Mouse (Mus musculus) heart, embryonic 15.5 days (tissue): ENCODE data around the gene Casc4. TPM values are rescaled to one million over a fixed set of nuclear protein-coding genes. Genes with fewer than 3 reads are reported as not detected.

Experiments used
- ATAC-seq: fragments of 200-750 bp; cut with Nextera tagmentation; replicated peaks from 2 replicates; pipeline ENCODE4 v1.8.0; 2017; ENCODE audit warnings: low read depth, moderate TSS enrichment; ENCODE audit not compliant: insufficient number of reproducible peaks, insufficient read depth, low FRiP score
- H3K27ac ChIP-seq: fragments of 300-500 bp; sonication (generic); 2 replicates; pipeline ENCODE4 v1.5.1; 2015; ENCODE audit warnings: mild to moderate bottlenecking, inconsistent platforms
- H3K27me3 ChIP-seq: fragments of 300-500 bp; sonication (generic); 2 replicates; pipeline ENCODE4 v1.6.1; 2015; ENCODE audit warnings: inconsistent platforms
- H3K36me3 ChIP-seq: fragments of 300-500 bp; sonication (generic); 2 replicates; pipeline ENCODE4 v1.6.1; 2015; ENCODE audit warnings: mild to moderate bottlenecking, inconsistent platforms
- H3K4me1 ChIP-seq: fragments of 300-500 bp; sonication (generic); replicated peaks from 2 replicates; pipeline ENCODE4 v1.6.1; 2015; ENCODE audit warnings: inconsistent platforms
- H3K4me2 ChIP-seq: fragments of 300-500 bp; sonication (generic); 2 replicates; pipeline ENCODE4 v1.6.1; 2015; ENCODE audit warnings: inconsistent platforms, mild to moderate bottlenecking, moderate library complexity
- H3K4me3 ChIP-seq: fragments of 300-500 bp; sonication (generic); 2 replicates; pipeline ENCODE4 v1.5.1; 2015; ENCODE audit warnings: mild to moderate bottlenecking, inconsistent platforms
- H3K9ac ChIP-seq: fragments of 300-500 bp; sonication (generic); 2 replicates; pipeline ENCODE4 v1.6.1; 2015; ENCODE audit warnings: mild to moderate bottlenecking, inconsistent platforms
- H3K9me3 ChIP-seq: fragments of 300-500 bp; sonication (generic); replicated peaks from 2 replicates; pipeline ENCODE4 v1.6.1; 2016; ENCODE audit warnings: inconsistent platforms
- WGBS: fragments of 180-500 bp; shearing (Covaris S2); methylation state at CpG from one replicate; pipeline ENCODE4 v1.1.7; 2015; ENCODE audit warnings: mixed read lengths; 5-methylcytosine and 5-hydroxymethylcytosine counted together
- polyA plus RNA-seq: library from polyadenylated mRNA; unstranded; fragments of >200 nt; fragmentation: Nextera tagmentation; extraction: Ambion mirVana; gene quantifications from 2 replicates; pipeline ENCODE4 v1.2.1, GENCODE M21; 2015

Casc4 gene
- polyA plus RNA-seq: 11.5 and 13.6 TPM in 2 replicates

GRCm38 (mm10) chr2:121866632-121867050 is at the start of gene Casc4:
Casc4 (plus strand) TSS chr2:121866970.
- Histone ChIP-seq H3K4me2 (peak within 1 kb of the TSS; percentile 93), H3K36me3 (no peaks in the 10 kb centered on the region), H3K9me3 (no peaks in the 10 kb centered on the region), H3K4me1 (peaks cover 14% of the 10 kb centered on the region), H3K27ac (peak within 1 kb of the TSS; percentile 84), H3K27me3 (0 out of 2 replicates have a peak, but pooled peaks cover 2% of the 10 kb centered on the region), H3K4me3 (peak within 1 kb of the TSS; percentile 94), H3K9ac (peak within 1 kb of the TSS; percentile 84)
- ATAC-seq: peak; percentile 96
- WGBS: under 1% methylated on average over 19 of the region's 43 CpGs

DNA sequence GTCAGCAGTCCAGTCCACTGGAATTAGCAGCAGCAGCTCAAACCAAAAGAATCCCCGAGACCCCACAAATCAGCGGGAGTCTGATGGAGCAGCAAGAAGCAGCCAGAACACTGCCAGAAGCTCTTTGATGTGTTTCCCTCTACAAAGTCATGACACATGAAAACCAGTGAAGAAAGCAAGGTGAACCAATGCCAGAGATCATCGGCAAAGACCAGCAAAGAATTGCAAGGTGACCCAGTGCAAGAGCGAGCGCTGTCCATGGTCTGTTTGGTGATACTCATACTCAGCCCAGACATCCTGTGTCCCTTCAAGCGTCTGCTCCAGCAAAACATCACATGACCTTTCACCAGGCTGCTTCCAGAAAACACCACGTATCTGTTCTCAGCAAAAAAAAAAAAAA is 45.0 kb upstream of the Casc4 start:
- no peak for ATAC-seq
- Histone ChIP-seq H3K9ac (no peak overlapping the region), H3K36me3 (no peaks in the 10 kb centered on the region), H3K27me3 (0 out of 2 replicates have a peak, but pooled peaks cover 4% of the 10 kb centered on the region), H3K27ac (no peak overlapping the region), H3K4me2 (no peak overlapping the region), H3K9me3 (no peaks in the 10 kb centered on the region), H3K4me3 (no peak overlapping the region), H3K4me1 (no peaks in the 10 kb centered on the region)
- 87% methylated on average over 7 of the region's 7 CpGs for WGBS

DNA sequence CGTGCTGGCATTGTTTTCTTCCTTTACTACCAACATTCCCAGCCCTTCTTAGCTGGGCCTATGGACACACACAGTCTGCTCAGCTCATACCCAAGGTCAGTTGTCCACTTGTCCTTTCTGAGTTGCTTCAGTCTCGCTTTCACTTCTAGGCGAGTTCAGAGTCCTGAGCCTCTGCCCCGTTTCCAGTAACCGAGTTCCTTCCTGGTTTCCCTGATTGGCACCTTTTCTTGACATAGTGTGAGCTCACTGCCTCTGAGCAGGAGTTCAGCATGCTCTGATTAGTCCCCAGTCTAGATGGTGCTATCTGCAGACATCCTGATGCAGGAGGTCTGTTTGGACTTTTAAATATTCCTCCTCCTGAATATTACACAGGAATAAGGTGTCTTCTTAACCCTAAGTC is 42.1 kb upstream of the Casc4 start:
- ATAC-seq: no peak
- no peaks in the 10 kb centered on the region for H3K36me3 ChIP-seq
- WGBS: 52% methylated on average over 5 of the region's 5 CpGs
- H3K4me3 ChIP-seq: no peak overlapping the region
- H3K27me3 ChIP-seq: no peaks in the 10 kb centered on the region
- no peak overlapping the region for H3K9ac ChIP-seq
- no peaks in the 10 kb centered on the region for H3K4me1 ChIP-seq
- H3K4me2 ChIP-seq: no peak overlapping the region
- no peak overlapping the region for H3K27ac ChIP-seq
- no peaks in the 10 kb centered on the region for H3K9me3 ChIP-seq

DNA sequence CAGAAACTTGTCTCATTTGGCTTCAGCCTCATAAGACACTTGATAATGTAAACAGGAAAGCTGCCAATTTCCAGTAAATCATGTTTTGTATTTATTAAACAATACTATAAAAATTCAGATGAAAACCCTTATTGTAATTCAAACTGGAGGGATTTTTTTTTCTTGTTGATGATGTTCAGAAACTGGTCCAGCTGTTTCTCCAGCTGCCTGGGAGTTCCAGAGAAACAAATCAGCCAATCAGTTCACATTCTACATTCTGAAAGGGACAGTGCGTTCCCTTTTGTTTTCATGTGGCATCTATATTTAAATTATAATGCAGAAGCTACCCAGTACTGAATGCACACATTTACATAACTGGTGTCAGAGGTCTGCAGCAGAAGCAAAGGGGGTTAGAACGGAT is 40.6 kb upstream of the Casc4 start:
- WGBS: 72% methylated on average over 2 of the region's 2 CpGs
- no peaks in the 10 kb centered on the region for H3K4me1 ChIP-seq
- H3K4me3 ChIP-seq: no peak overlapping the region
- H3K36me3 ChIP-seq: no peaks in the 10 kb centered on the region
- no peak overlapping the region for H3K9ac ChIP-seq
- no peaks in the 10 kb centered on the region for H3K27me3 ChIP-seq
- H3K4me2 ChIP-seq: no peak overlapping the region
- H3K9me3 ChIP-seq: no peaks in the 10 kb centered on the region
- no peak for ATAC-seq
- no peak overlapping the region for H3K27ac ChIP-seq

DNA sequence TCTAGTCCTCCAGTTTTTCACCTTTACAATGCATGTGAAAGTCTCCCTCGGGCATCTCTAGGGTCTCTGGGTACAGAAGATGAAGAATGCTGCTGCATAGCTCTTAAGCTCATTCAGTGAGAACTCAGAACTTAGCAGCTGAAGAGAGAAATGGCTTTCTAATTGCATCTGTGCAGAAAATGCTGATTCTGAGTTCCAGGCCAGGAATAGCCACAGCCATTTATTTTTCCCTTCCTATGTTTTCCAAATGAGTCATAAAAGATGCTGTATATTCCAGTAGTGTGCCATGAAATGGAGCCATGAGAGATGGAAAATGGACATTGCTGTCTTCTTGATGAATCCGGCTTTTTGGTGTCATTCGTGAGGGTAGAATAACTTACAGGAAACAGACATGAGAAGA is 38.4 kb upstream of the Casc4 start:
- Histone ChIP-seq H3K4me1 (no peaks in the 10 kb centered on the region), H3K9me3 (no peaks in the 10 kb centered on the region), H3K27ac (no peak overlapping the region), H3K36me3 (no peaks in the 10 kb centered on the region), H3K4me2 (no peak overlapping the region), H3K27me3 (no peaks in the 10 kb centered on the region), H3K4me3 (no peak overlapping the region), H3K9ac (no peak overlapping the region)
- WGBS: 63% methylated on average over 3 of the region's 3 CpGs
- ATAC-seq: no peak

- no peaks in the 10 kb centered on the region for H3K9me3 ChIP-seq
- H3K27me3 ChIP-seq: peaks cover 6% of the 10 kb centered on the region; the same call in 1 of the 2 replicates
- 4% methylated on average over 5 of the region's 5 CpGs for whole genome bisulfite sequencing
- H3K27ac ChIP-seq: no peak overlapping the region
- H3K4me2 ChIP-seq: no peak overlapping the region
- H3K36me3 ChIP-seq: no peaks in the 10 kb centered on the region
- ATAC-seq: no peak
- H3K4me1 ChIP-seq: 0 out of 2 replicates have a peak, but pooled peaks cover 2% of the 10 kb centered on the region
- H3K4me3 ChIP-seq: no peak overlapping the region
- no peak overlapping the region for H3K9ac ChIP-seq
Observed at GRCm38 (mm10) chr2:121832484-121832894, 34.3 kb upstream of the Casc4 start.

DNA sequence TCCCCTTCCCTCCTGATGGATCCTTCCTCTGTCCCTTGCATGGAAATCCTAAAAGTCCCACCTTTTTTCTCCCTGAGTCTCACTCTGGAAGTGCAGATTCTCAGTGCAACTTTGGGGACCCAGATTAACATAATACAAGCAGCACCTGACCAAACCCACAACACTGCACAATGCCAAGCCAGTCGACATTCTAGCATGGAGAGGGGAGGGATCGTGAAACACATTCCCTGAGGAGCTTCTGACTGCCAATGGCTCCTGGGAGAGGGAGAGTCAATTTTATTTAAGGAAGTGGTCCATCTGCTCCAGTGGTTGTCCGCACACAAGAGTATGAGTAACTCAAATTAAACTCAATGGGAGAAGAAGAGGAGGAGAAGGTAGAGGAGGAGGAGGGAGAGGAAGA is 31.8 kb upstream of the Casc4 start:
- Histone ChIP-seq H3K27ac (no peak overlapping the region), H3K9ac (no peak overlapping the region), H3K27me3 (peaks cover 6% of the 10 kb centered on the region; the same call in 1 of the 2 replicates), H3K9me3 (no peaks in the 10 kb centered on the region), H3K4me1 (0 out of 2 replicates have a peak, but pooled peaks cover 2% of the 10 kb centered on the region), H3K4me3 (no peak overlapping the region), H3K36me3 (no peaks in the 10 kb centered on the region), H3K4me2 (no peak overlapping the region)
- WGBS: 24% methylated on average over 3 of the region's 3 CpGs
- no peak for ATAC-seq

DNA sequence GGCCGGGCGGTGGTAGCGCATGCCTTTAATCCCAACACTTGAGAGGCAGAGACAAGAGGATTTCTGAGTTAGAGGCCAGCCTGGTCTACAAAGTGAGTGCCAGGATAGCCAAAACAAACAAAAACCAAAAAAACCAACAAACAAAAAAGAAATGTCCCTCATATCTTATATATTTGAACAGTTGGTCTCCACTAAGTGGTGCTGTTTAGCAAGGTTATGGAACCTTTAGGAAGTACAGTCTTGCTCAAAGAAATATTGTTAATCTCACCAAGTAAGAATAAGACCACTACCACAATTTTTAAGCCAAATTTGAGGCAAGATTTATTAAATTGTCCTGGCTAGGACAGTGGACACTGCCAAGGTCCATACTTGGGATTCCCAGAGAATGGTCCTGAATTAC is 25.3 kb upstream of the Casc4 start:
- WGBS: 98% methylated on average over 3 of the region's 3 CpGs
- no peak for ATAC-seq

GRCm38 (mm10) chr2:121842249-121842648 is 24.5 kb upstream of the Casc4 start:
- no peaks in the 10 kb centered on the region for H3K36me3 ChIP-seq
- no peak overlapping the region for H3K4me2 ChIP-seq
- no peaks in the 10 kb centered on the region for H3K4me1 ChIP-seq
- H3K9me3 ChIP-seq: no peaks in the 10 kb centered on the region
- WGBS: 65% methylated on average over 3 of the region's 3 CpGs
- ATAC-seq: no peak
- H3K27ac ChIP-seq: no peak overlapping the region
- no peak overlapping the region for H3K4me3 ChIP-seq
- H3K9ac ChIP-seq: no peak overlapping the region
- no peaks in the 10 kb centered on the region for H3K27me3 ChIP-seq

More for the DNA sequence above, 25.3 kb upstream of the Casc4 start:
- no peak overlapping the region for H3K27ac ChIP-seq
- no peaks in the 10 kb centered on the region for H3K4me1 ChIP-seq
- no peaks in the 10 kb centered on the region for H3K9me3 ChIP-seq
- H3K27me3 ChIP-seq: no peaks in the 10 kb centered on the region
- H3K4me2 ChIP-seq: no peak overlapping the region
- no peaks in the 10 kb centered on the region for H3K36me3 ChIP-seq
- no peak overlapping the region for H3K4me3 ChIP-seq
- H3K9ac ChIP-seq: no peak overlapping the region

DNA sequence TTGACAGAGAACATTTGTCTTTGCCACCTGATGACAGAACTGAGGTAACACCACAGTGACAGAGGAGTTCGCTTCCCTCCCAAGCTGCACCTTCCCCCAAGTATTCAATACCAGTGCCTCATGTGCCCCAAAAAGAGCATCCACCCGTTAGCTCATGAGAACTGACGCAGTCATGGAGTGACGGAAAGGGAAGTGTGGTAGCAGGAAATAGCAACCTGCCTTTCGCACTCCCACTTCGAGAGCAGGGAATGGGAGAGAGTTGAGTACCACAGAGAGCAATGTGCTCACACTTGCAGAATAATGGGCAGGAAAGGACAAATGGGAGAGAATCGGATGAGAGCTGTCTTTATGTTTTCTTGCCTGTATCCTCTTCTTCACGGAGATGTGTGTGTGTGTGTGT is 20.7 kb upstream of the Casc4 start:
- ATAC-seq: no peak
- Histone ChIP-seq H3K4me3 (no peak overlapping the region), H3K27ac (no peak overlapping the region), H3K36me3 (no peaks in the 10 kb centered on the region), H3K27me3 (no peaks in the 10 kb centered on the region), H3K9me3 (no peaks in the 10 kb centered on the region), H3K9ac (no peak overlapping the region), H3K4me2 (no peak overlapping the region), H3K4me1 (no peaks in the 10 kb centered on the region)
- WGBS: 55% methylated on average over 7 of the region's 8 CpGs

- ATAC-seq: no peak
- H3K27me3 ChIP-seq: no peaks in the 10 kb centered on the region
- H3K4me1 ChIP-seq: no peaks in the 10 kb centered on the region
- no peak overlapping the region for H3K9ac ChIP-seq
- H3K36me3 ChIP-seq: no peaks in the 10 kb centered on the region
- no peak overlapping the region for H3K4me3 ChIP-seq
- WGBS: 31% methylated on average over 2 of the region's 2 CpGs
- H3K9me3 ChIP-seq: no peaks in the 10 kb centered on the region
- H3K4me2 ChIP-seq: no peak overlapping the region
- H3K27ac ChIP-seq: no peak overlapping the region
Observed at GRCm38 (mm10) chr2:121852045-121852444, 14.7 kb upstream of the Casc4 start.

DNA sequence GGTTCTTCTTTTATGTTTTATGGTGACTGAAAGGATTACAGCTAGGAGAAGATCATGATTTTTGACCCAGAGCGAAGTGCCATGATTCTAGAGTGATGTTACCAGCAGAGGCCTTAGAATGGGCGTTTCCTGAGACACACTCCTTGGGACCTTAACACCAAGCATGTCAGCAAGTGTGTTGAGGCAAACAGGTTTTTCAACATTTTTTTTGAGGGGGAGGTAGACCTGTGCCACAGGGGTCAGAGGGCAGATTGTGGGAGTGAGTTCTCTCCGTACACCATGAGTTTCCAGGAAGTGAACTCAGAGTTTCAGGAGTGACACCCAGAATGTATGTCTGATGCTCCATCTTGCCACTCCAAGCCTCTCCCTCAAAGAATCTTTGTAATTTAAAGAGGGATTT is 12.8 kb upstream of the Casc4 start:
- Histone ChIP-seq H3K9ac (no peak overlapping the region), H3K4me2 (no peak overlapping the region), H3K4me3 (no peak overlapping the region), H3K9me3 (no peaks in the 10 kb centered on the region), H3K36me3 (no peaks in the 10 kb centered on the region), H3K27ac (no peak overlapping the region), H3K4me1 (no peaks in the 10 kb centered on the region), H3K27me3 (no peaks in the 10 kb centered on the region)
- WGBS: 71% methylated on average over 3 of the region's 3 CpGs
- ATAC-seq: no peak
